In the genomic region with DNA sequence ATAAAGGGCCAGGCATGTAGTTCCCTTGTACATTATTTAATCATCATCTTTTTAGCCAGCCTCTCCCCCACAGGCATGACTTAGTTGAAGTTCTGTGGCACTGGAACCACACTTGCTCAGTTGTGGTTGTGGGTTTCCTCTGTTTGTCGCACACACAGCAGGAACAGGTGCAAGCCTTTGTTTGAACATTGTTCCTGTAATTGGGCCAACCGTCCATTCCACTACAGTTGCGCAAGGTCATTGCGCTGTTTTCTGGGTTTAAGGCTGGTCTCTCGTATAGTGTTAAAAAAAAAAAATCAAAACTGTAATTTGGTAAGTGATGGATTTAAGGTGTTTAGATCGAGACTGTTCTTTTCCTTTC, we compare ENCODE assay signal across 13 mouse cellular contexts.
DNase-seq lines count a peak whose midpoint lies in the region; ATAC-seq and TF ChIP-seq lines count a peak whose summit lies in the region.
"Had no signal": no experiment of that assay in that cellular context is flagged by ENCODE, and none has a peak within 500 bp of the region (broad histone marks: within the 10 kb centered on the region; RNA-seq: fewer than 3 reads in every experiment).

No protein-coding gene starts in this region.

- no peak overlapping the region for H3K4me2 ChIP-seq in heart, embryonic 16.5 days (ENCODE audit: low read depth, low read length)
- H3K4me2 ChIP-seq in liver, embryonic 15.5 days: no peak overlapping the region; the same call in 1 of the 2 replicates
- H3K4me2 ChIP-seq in stomach, postnatal 0 days (replicated peaks; ENCODE audit: low read depth): no peak overlapping the region
- H3K4me2 ChIP-seq: forebrain, embryonic 12.5 days; hindbrain, embryonic 13.5 days had no signal

- H3K27ac ChIP-seq in heart, embryonic 16.5 days (ENCODE audit: low read length): no peak overlapping the region; the same call in 1 of the 2 replicates
- H3K27ac ChIP-seq in liver, embryonic 15.5 days (replicated peaks): peak overlapping the region; percentile 38; the same call in 1 of the 2 replicates
- H3K27ac ChIP-seq in stomach, postnatal 0 days (replicated peaks): no peak overlapping the region
- H3K27ac ChIP-seq: forebrain, embryonic 12.5 days; hindbrain, embryonic 13.5 days; kidney, postnatal 0 days had no signal

- no peaks in the 10 kb centered on the region for H3K27me3 ChIP-seq in heart, embryonic 16.5 days (ENCODE audit: control insufficient read depth, insufficient read depth, low read length)
- no peaks in the 10 kb centered on the region for H3K27me3 ChIP-seq in liver, embryonic 15.5 days
- no peaks in the 10 kb centered on the region for H3K27me3 ChIP-seq in stomach, postnatal 0 days (ENCODE audit: control insufficient read depth, insufficient read depth, low read length)
- H3K27me3 ChIP-seq: forebrain, embryonic 12.5 days; hindbrain, embryonic 13.5 days had no signal

- H3K9ac ChIP-seq in heart, embryonic 16.5 days (ENCODE audit: low read length): no peak overlapping the region
- H3K9ac ChIP-seq in liver, embryonic 15.5 days: no peak overlapping the region
- H3K9ac ChIP-seq in stomach, postnatal 0 days (ENCODE audit: low read length): no peak overlapping the region
- H3K9ac ChIP-seq: forebrain, embryonic 12.5 days; hindbrain, embryonic 13.5 days had no signal

- WGBS in heart, embryonic 16.5 days: 82% methylated on average over 6 of the region's 6 CpGs
- WGBS in liver, embryonic 15.5 days (ENCODE audit: insufficient replicate concordance): 28% methylated on average over 6 of the region's 6 CpGs
- WGBS in stomach, postnatal 0 days: 88% methylated on average over 6 of the region's 6 CpGs

- peaks cover 3% of the 10 kb centered on the region; the same call in 1 of the 2 replicates for H3K4me1 ChIP-seq in heart, embryonic 16.5 days (ENCODE audit: control insufficient read depth, insufficient read depth, low read length)
- peaks cover 46% of the 10 kb centered on the region for H3K4me1 ChIP-seq in liver, embryonic 15.5 days (replicated peaks)
- no peaks in the 10 kb centered on the region for H3K4me1 ChIP-seq in stomach, postnatal 0 days (replicated peaks; ENCODE audit: control insufficient read depth, insufficient read depth)
- H3K4me1 ChIP-seq: forebrain, embryonic 12.5 days had no signal

- TF ChIP-seq EP300 in stomach, postnatal 0 days (optimal IDR thresholded peaks at IDR 0.05): no peak

- no peak overlapping the region for H3K4me3 ChIP-seq in heart, embryonic 16.5 days (ENCODE audit: low read length)
- H3K4me3 ChIP-seq in liver, embryonic 15.5 days (replicated peaks): no peak overlapping the region
- no peak overlapping the region for H3K4me3 ChIP-seq in stomach, postnatal 0 days (ENCODE audit: low read depth, low read length)
- H3K4me3 ChIP-seq: forebrain, embryonic 12.5 days; hindbrain, embryonic 13.5 days had no signal

- no peak for TF ChIP-seq CTCF in stomach, postnatal 0 days (IDR thresholded peaks at IDR 0.05; ENCODE audit: low read depth)

- H3K36me3 ChIP-seq in heart, embryonic 16.5 days (ENCODE audit: control insufficient read depth, insufficient read depth): no peaks in the 10 kb centered on the region
- H3K36me3 ChIP-seq in liver, embryonic 15.5 days (replicated peaks): no peaks in the 10 kb centered on the region
- no peaks in the 10 kb centered on the region for H3K36me3 ChIP-seq in stomach, postnatal 0 days (ENCODE audit: control insufficient read depth, insufficient read depth, low read length)

- peak; percentile 65 for ATAC-seq in heart, embryonic 16.5 days (replicated peaks; ENCODE audit: extremely low read depth, insufficient read depth, low FRiP score)
- ATAC-seq in activated CD4-positive, CD25-positive, alpha-beta regulatory T cell, adult 4 months: peak; percentile 94
- no peak; the same call in 1 of the 2 replicates for ATAC-seq in liver, embryonic 15.5 days (ENCODE audit: insufficient read depth)
- no peak for ATAC-seq in stomach, postnatal 0 days (ENCODE audit: low FRiP score, low TSS enrichment)

- DNase-seq in heart, adult 18-20 months: no peak
- DNase-seq in thymus, adult 18-20 months: peak; percentile 65 to 86
- no peak for DNase-seq in cerebellum, adult 9-10 months
- no peak for DNase-seq in stomach, postnatal 0 days (ENCODE audit: low spot score)
- DNase-seq in heart, adult 8-10 months (ENCODE audit: low spot score): no peak
- DNase-seq: adrenal gland, postnatal 36 days; cerebellum, adult 18-20 months had no signal

- no peaks in the 10 kb centered on the region for H3K9me3 ChIP-seq in heart, embryonic 16.5 days (replicated peaks; ENCODE audit: control insufficient read depth, low read length)
- no peaks in the 10 kb centered on the region for H3K9me3 ChIP-seq in liver, embryonic 15.5 days (replicated peaks)
- no peaks in the 10 kb centered on the region for H3K9me3 ChIP-seq in stomach, postnatal 0 days (ENCODE audit: control insufficient read depth, low read length)
- H3K9me3 ChIP-seq: forebrain, embryonic 12.5 days; hindbrain, embryonic 13.5 days had no signal

Comparison
In these comparisons a context has a peak if more than half of its experiments do, and no peak if none do; other contexts are left out.
1. ATAC-seq: peak in heart, embryonic 16.5 days (single experiment) and activated CD4-positive, CD25-positive, alpha-beta regulatory T cell, adult 4 months (single experiment); none in liver, embryonic 15.5 days (single experiment) and stomach, postnatal 0 days (single experiment).
2. DNase-seq: peak in thymus, adult 18-20 months (2 of 2); none in heart, adult 18-20 months (0 of 2), cerebellum, adult 9-10 months (single experiment), stomach, postnatal 0 days (single experiment) and heart, adult 8-10 months (single experiment).